ENCODE assay signal across 7 mouse cellular contexts in genomic region chr7:25248846-25249313, GRCm38 (mm10). TPM values are rescaled to one million over a fixed set of nuclear protein-coding genes. Genes with fewer than 3 reads are reported as not detected.
DNase-seq lines count a peak whose midpoint lies in the region; ATAC-seq and TF ChIP-seq lines count a peak whose summit lies in the region.

No protein-coding gene starts in this region.

- no peaks in the 10 kb centered on the region for H3K9me3 ChIP-seq in neural tube, embryonic 11.5 days (ENCODE audit: control insufficient read depth, low read length)
- no peaks in the 10 kb centered on the region for H3K9me3 ChIP-seq in hindbrain, embryonic 13.5 days

- TF ChIP-seq CTCF in cortical plate, adult 2 months (IDR thresholded peaks at IDR 0.05; ENCODE audit: extremely low read depth, insufficient read depth, low read length): no peak

- H3K4me2 ChIP-seq in neural tube, embryonic 11.5 days (ENCODE audit: low read depth): peak overlapping the region; percentile 92
- peak overlapping the region; percentile 100 for H3K4me2 ChIP-seq in hindbrain, embryonic 13.5 days

- peak overlapping the region; percentile 92 for H3K4me3 ChIP-seq in neural tube, embryonic 11.5 days (ENCODE audit: low read depth, low read length)
- peak overlapping the region; percentile 94 for H3K4me3 ChIP-seq in cortical plate, adult 2 months (ENCODE audit: insufficient read depth, low read length)
- peak overlapping the region; percentile 74 for H3K4me3 ChIP-seq in hindbrain, embryonic 13.5 days

- no peak for ATAC-seq in neural tube, embryonic 11.5 days (ENCODE audit: insufficient read depth, low FRiP score, low TSS enrichment)
- ATAC-seq in hindbrain, embryonic 13.5 days (ENCODE audit: low FRiP score): no peak; the same call in 1 of the 2 replicates
- ATAC-seq in megakaryocyte, adult 5-6 weeks (ENCODE audit: poor library complexity, severe bottlenecking): peak; percentile 16; the same call in 1 of the 2 replicates

- H3K9ac ChIP-seq in neural tube, embryonic 11.5 days (ENCODE audit: low read length): peak overlapping the region; percentile 78
- peak overlapping the region; percentile 84 for H3K9ac ChIP-seq in hindbrain, embryonic 13.5 days

- H3K4me1 ChIP-seq in neural tube, embryonic 11.5 days (ENCODE audit: control insufficient read depth, insufficient read depth, low read length): peaks cover 34% of the 10 kb centered on the region
- peaks cover 9% of the 10 kb centered on the region; the same call in 1 of the 2 replicates for H3K4me1 ChIP-seq in cortical plate, adult 2 months (ENCODE audit: control insufficient read depth, insufficient read depth, low read length)
- peaks cover 66% of the 10 kb centered on the region for H3K4me1 ChIP-seq in hindbrain, embryonic 13.5 days (replicated peaks)

- H3K27ac ChIP-seq in neural tube, embryonic 11.5 days (ENCODE audit: low read depth, low read length): peak overlapping the region; percentile 93
- peak overlapping the region; percentile 99 for H3K27ac ChIP-seq in cortical plate, adult 2 months (ENCODE audit: insufficient read depth, low read length)
- H3K27ac ChIP-seq in hindbrain, embryonic 13.5 days: peak overlapping the region; percentile 90

- peaks cover 5% of the 10 kb centered on the region for H3K36me3 ChIP-seq in neural tube, embryonic 11.5 days (ENCODE audit: control insufficient read depth, insufficient read depth, low read length)
- H3K36me3 ChIP-seq in hindbrain, embryonic 13.5 days: peaks cover 11% of the 10 kb centered on the region

- 0% methylated on average over 24 of the region's 25 CpGs for WGBS in neural tube, embryonic 11.5 days
- WGBS in hindbrain, embryonic 13.5 days: 1% methylated on average over 25 of the region's 25 CpGs

- no peak for TF ChIP-seq POLR2A in cortical plate, adult 2 months (IDR thresholded peaks at IDR 0.05; ENCODE audit: extremely low read depth, insufficient read depth, low read length)

- no peak for DNase-seq in neural tube, embryonic 11.5 days (ENCODE audit: low spot score)
- DNase-seq in neural tube, embryonic 10.5 days (ENCODE audit: extremely low spot score, low spot score): no peak
- no peak for DNase-seq in thymus, postnatal 14 days
- DNase-seq in right cerebral cortex, adult 2 months (ENCODE audit: low spot score in 2 of 2): no peak

- H3K27me3 ChIP-seq in neural tube, embryonic 11.5 days (ENCODE audit: control insufficient read depth, insufficient read depth, low read length): no peaks in the 10 kb centered on the region
- no peaks in the 10 kb centered on the region for H3K27me3 ChIP-seq in hindbrain, embryonic 13.5 days

RNA-seq across cellular contexts. Expression of gene Erf, which starts 1.7 kb away (rescaled TPM):
- 16.2 and 16.7 TPM in 2 replicates for polyA plus RNA-seq in neural tube, embryonic 11.5 days (2014; fragmentation: Nextera tagmentation; extraction: Ambion mirVana)
- 47.2 and 48.6 TPM in 2 replicates for polyA plus RNA-seq in cortical plate, adult 2 months (2012; rRNA removed)
- polyA plus RNA-seq in hindbrain, embryonic 13.5 days (2015; fragmentation: Nextera tagmentation; extraction: Ambion mirVana): 4.0 and 4.2 TPM in 2 replicates
- total RNA-seq in megakaryocyte, adult 5-6 weeks (2015): 4.9 and 6.5 TPM in 2 replicates
- total RNA-seq in megakaryocyte, adult 5-6 weeks (2017): 2.6 and 5.3 TPM in 2 replicates

RNA-seq across cellular contexts. Expression of gene Gsk3a, which starts 11.2 kb away (rescaled TPM):
- polyA plus RNA-seq in neural tube, embryonic 11.5 days (2014; fragmentation: Nextera tagmentation; extraction: Ambion mirVana): 15.9 and 19.7 TPM in 2 replicates
- polyA plus RNA-seq in cortical plate, adult 2 months (2012; rRNA removed): 287 and 292 TPM in 2 replicates
- polyA plus RNA-seq in hindbrain, embryonic 13.5 days (2015; fragmentation: Nextera tagmentation; extraction: Ambion mirVana): 13.9 and 14.6 TPM in 2 replicates
- 90.1 and 90.2 TPM in 2 replicates for total RNA-seq in megakaryocyte, adult 5-6 weeks (2015)
- total RNA-seq in megakaryocyte, adult 5-6 weeks (2017): 58.7 and 60.8 TPM in 2 replicates

RNA-seq across cellular contexts. Expression of gene Cic, which starts 18.6 kb away (rescaled TPM):
- polyA plus RNA-seq in neural tube, embryonic 11.5 days (2014; fragmentation: Nextera tagmentation; extraction: Ambion mirVana): 30.4 and 38.2 TPM in 2 replicates
- polyA plus RNA-seq in cortical plate, adult 2 months (2012; rRNA removed): 89.6 and 94.1 TPM in 2 replicates
- 36.9 and 42.4 TPM in 2 replicates for polyA plus RNA-seq in hindbrain, embryonic 13.5 days (2015; fragmentation: Nextera tagmentation; extraction: Ambion mirVana)
- 166 and 174 TPM in 2 replicates for total RNA-seq in megakaryocyte, adult 5-6 weeks (2015)
- 55.5 and 84.2 TPM in 2 replicates for total RNA-seq in megakaryocyte, adult 5-6 weeks (2017)

RNA-seq across cellular contexts. Expression of gene Zfp526, which starts 27.7 kb away (rescaled TPM):
- polyA plus RNA-seq in neural tube, embryonic 11.5 days (2014; fragmentation: Nextera tagmentation; extraction: Ambion mirVana): 3.7 and 3.8 TPM in 2 replicates
- polyA plus RNA-seq in cortical plate, adult 2 months (2012; rRNA removed): 7.4 and 8.0 TPM in 2 replicates
- 1.6 and 1.9 TPM in 2 replicates for polyA plus RNA-seq in hindbrain, embryonic 13.5 days (2015; fragmentation: Nextera tagmentation; extraction: Ambion mirVana)
- 7.2 and 7.6 TPM in 2 replicates for total RNA-seq in megakaryocyte, adult 5-6 weeks (2015)
- total RNA-seq in megakaryocyte, adult 5-6 weeks (2017): 5.2 and 8.3 TPM in 2 replicates

RNA-seq across cellular contexts. Expression of gene Dedd2, which starts 28.5 kb away (rescaled TPM):
- 11.0 and 11.6 TPM in 2 replicates for polyA plus RNA-seq in neural tube, embryonic 11.5 days (2014; fragmentation: Nextera tagmentation; extraction: Ambion mirVana)
- polyA plus RNA-seq in cortical plate, adult 2 months (2012; rRNA removed): 22.7 and 25.7 TPM in 2 replicates
- polyA plus RNA-seq in hindbrain, embryonic 13.5 days (2015; fragmentation: Nextera tagmentation; extraction: Ambion mirVana): 14.0 and 15.4 TPM in 2 replicates
- 14.5 and 19.7 TPM in 2 replicates for total RNA-seq in megakaryocyte, adult 5-6 weeks (2015)
- total RNA-seq in megakaryocyte, adult 5-6 weeks (2017): 17.8 and 18.8 TPM in 2 replicates

Comparison
In these comparisons a context has a peak if more than half of its experiments do, and no peak if none do; other contexts are left out.
1. RNA of gene Gsk3a, which starts 11.2 kb away (polyA plus RNA-seq): 287 to 292 TPM in cortical plate, adult 2 months; 15.9 to 19.7 TPM in neural tube, embryonic 11.5 days and 13.9 to 14.6 TPM in hindbrain, embryonic 13.5 days; every median in the first group is over 10 times any median in the second.
2. Peak in every context shown above with its lines, with median percentiles within 50 percentile points of each other: H3K27ac ChIP-seq and H3K4me3 ChIP-seq.